Mouse (Mus musculus) A20 (cell line): ENCODE data around the gene Ulk4.
"Not testable (repeated sequence)": the region's sequence is repeated elsewhere in the genome, so short reads cannot be mapped to it uniquely, and the experiment has no call there.

Experiments used
- DNase-seq: peaks from one replicate; pipeline ENCODE4 v3.0.0-alpha.2; 2011; ENCODE audit warnings: low read depth, low spot score

Gene Ulk4

DNA sequence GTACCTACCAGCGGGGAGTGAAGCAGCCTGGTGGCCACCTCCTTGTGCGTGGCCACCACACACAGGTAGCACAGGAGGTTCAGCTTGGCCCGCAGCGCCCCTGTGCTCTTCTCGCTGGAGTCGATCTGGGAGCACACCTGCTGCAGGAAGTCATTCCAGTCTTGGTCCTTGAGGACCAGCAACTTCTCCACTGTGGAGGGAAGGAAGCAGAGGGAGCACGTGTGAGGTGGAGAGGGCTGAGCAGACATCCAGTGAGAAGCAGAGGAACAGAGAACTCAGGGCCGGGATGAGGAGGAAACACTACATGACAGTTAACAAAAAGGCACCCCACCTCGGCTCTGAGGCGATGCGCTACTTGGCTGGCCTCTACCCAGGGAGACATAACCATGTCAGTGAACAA is 26.1 kb downstream of the Ulk4 start:
- no peak for DNase-seq

DNA sequence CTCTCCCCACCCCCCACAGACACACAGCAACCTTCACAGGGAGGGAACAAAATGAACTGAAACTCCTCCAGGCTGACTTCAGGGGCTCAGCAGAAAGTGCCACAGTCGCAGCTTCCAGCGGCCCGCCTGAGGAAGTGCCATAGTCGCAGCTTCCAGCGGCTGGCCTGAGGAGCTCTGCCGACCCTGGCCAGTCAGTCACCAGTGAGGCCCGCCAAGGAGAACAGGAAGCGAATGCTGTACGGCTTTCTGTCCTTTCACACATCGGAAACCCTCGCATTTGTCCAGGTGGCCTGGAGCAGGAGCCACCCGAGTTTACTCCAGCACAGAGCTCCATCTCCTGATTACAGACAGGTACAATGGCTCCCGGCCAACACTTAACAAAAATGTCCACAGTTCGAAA is 27.2 kb downstream of the Ulk4 start:
- no peak for DNase-seq

DNA sequence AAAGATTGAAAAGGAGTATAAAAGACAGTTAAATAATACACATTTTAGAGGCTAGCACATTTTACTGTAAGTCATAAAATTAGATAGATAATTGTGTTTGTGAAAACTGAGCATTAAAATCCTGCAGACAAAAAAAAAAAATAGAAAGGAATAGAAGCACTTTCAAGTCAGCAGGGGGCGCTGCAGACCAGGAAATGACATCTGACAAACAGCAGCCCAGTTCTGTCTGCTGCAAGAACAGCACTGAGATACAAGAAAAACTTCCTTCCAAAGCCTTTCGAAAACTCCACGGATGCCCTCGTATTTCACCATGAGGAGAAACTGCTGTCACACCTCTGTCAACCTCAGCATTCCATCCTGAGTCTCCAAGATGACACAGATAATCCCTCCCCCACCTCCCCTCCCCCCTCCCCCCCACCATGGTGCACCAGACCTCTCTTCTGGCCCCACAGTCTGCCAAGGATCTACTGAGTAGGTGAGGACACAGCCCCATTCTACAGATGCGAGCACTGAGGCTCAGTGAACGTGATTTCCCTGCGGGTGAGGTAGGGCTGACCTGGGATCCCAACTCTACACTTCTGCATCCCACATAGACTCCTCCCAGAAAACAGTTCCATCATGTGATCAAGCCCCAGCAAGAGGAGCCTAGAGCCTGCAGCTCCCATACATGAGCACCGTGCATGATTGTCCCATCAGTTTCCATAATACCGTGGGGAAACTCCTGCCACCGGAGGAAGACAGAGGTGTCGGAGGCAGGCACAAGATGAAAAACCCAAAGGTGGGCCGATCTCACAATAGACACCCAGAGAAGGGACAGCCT is 28.8 kb downstream of the Ulk4 start:
- DNase-seq: peak; percentile 83

DNA sequence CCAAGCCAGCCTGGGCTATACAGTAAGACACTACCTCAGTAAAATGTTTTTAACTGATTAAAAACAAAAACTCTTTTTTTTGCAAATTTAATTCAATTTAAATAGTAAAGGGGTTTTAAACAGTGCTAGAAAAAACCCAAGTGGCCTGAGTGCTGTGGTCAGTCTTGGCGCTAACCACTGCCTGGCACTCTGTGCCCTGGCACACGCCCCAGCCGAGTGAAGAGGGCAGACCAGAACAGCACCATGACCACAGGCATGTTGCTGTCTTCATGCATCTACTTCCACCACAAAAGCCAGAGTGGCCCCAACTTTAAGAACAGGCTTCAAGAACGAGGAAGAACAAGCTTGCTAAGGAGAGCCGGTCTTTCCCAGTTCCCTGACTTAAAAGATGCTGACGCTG is 29.9 kb downstream of the Ulk4 start:
- no peak for DNase-seq

DNA sequence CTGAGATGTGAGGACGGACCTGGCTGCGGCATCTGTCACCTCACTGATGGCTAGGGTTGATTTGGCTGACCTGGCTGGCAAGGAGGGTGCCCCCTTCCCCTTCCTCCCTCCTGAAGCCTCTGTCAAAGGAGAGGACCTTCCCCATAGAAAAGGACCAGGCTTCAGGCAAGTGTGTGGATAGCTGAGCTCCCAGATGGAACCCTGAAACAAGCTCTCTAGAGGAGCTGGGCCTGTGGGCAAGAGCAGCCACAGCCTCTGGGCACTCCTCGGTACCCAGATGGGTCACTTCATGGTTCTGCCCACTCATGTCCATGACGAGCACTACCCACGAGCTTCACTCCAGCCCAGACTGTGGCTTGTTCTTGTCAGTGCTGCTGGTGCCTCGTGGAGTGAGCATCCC is 34.7 kb downstream of the Ulk4 start:
- no peak for DNase-seq

DNA sequence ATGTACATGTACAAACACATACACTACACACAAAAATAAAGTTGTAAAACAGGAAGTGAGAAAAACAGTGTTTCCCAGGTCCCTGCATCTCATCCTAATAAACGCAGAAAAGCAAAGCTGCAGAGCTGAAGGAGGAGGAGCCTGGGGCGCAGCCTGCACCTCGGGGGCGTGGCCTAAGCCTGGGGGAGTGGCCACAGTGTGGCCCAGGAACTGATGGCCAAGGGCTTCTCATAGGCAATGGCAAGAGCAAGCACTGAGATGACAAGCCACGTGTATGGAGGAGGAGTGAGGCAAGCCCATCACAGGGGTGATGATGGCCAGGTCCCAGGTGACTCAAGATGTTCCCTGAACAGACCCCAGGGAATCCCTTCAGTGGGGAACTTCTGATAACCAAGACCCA is 35.2 kb downstream of the Ulk4 start:
- peak; percentile 54 for DNase-seq

DNA sequence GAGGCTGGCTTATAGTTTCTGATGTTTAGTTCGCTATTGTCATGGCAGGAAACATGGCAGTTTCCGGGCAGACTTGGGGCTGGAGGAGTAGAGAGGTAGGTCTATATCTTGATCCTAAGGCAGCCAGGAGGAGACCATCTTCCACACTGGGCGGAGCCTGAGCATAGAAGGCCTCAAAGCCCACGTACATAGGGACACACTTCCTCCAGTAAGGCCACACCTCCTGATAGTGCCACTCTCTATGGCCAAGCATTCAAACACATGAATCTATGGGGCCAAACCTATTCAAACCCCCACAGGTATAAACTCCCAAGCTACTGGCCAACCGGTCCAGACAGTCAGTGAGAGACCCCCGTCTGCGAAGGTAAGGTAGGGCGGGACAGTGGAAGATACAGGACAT is 35.6 kb downstream of the Ulk4 start:
- no peak for DNase-seq

DNA sequence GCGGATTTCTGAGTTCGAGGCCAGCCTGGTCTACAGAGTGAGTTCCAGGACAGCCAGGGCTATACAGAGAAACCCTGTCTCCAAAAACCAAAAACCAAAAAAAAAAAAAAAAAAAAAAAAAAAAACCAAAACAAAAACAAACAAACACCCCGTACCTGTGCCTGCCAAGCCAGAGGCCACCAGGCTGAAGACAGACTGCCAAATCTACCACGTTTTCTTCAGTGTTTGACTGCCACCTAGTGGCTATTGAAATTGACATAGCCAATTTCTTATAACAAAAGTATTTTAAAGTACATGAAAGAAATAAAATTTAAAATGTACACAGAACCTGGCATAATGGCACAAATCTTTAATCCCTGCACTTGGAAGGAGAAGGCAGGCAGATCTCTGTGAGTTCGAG is 36.8 kb downstream of the Ulk4 start:
- peak; percentile 58 for DNase-seq

DNA sequence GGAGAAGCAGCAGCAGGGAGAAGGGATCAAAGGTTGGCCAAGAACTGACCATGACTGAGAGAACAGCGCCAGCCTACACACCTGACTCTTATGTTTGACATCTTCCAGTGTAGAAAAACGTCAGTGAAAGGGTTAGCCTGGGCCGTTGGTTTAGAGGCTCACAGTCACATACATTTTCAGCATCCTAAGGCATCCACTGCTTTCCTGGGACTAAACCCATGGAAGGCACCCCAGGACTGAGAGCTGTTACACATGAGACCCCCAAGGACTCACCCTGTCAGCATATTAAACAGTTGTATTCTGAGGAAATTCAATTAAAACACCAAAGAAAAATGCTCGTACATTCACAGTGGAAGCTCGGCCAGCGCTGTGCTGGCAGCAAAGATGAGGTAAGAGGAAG is 37.4 kb downstream of the Ulk4 start:
- no peak for DNase-seq

DNA sequence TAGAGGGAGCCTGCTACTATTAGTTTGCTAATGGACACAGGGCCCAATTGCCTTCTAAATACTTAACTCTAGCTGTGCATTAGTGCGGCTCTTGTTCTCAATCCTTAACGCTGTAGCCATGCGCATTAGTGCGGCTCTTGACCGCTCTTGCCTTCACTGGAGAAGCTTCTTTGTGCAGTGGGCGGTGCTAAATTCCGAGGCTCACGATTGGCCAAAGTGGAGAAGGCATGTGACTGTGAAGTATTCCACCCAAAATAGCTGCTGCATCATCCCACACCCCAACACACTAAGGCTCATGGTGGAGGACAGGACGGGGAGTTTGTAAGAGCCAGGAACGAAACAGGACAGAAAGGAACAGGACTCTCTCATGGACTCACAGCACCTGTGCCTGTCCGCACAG is 58.4 kb downstream of the Ulk4 start:
- no peak for DNase-seq

DNA sequence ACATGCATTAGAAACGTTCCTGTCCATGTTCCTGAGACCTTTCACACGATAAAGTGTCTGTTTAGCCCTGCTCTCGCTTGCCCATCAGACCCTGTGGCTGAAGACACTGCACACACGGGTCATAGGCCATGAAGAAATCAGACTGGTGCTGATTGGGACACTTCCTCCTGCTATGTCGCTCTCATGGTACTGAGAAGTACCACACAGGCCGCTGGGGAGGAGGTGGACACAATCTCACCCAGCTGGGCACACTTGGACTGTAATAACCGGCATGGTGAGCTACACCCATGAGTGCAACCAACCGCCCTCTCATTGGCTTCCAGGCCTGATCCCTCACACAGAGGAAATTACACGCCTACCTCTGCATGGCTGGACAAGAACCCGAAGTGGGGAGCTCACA is 58.8 kb downstream of the Ulk4 start:
- DNase-seq: no peak

DNA sequence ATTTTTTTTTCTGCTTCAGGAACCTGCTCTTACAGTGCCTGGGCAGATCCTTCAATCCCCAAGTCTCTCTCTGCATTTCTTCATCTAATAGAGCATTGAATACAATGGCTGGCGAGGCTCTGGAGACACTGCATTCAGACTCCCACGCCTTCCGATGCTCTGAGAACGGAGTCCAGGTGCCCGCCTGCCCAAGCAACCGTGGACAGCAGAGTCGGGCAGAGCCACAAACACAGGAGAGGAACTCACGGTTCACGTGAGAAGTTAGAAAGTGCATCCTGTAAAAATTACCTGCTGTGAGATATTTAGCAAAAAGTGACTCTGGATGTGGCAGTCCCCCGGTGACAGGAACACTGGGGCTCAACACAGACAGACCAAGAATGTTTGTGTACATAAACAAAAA is 59.3 kb downstream of the Ulk4 start:
- no peak for DNase-seq

DNA sequence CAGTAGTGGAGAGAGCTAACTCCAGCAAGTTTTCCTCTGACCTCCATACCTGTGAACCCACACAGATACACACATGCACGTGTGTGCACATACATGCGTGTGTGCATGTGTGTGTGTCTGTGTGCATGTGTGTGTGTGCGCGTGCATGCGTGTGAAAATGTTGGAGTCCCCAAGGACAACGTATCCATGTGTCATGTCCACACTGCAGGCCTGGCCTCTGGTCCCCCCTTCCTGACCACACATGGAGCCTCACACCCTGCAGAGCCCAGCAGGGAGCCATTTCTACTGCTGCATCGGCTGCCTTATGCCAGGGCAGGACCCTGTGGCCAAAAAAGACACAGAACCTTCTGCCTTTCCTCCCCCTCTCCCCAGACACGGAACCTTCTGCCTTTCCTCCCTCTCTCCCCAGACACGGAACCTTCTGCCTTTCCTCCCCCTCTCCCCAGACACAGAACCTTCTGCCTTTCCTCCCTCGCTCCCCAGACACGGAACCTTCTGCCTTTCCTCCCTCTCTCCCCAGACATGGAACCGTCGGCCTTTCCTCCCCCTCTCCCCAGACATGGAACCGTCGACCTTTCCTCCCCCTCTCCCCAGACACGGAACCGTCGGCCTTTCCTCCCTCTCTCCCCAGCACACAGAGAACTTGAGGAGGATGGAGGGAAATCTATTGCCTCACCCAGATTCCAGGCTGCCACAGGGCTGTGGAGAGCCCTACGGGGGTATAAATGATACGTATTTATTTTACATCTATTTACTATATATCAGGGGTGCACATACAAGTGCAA is 60.3 kb downstream of the Ulk4 start:
- no peak for DNase-seq

DNA sequence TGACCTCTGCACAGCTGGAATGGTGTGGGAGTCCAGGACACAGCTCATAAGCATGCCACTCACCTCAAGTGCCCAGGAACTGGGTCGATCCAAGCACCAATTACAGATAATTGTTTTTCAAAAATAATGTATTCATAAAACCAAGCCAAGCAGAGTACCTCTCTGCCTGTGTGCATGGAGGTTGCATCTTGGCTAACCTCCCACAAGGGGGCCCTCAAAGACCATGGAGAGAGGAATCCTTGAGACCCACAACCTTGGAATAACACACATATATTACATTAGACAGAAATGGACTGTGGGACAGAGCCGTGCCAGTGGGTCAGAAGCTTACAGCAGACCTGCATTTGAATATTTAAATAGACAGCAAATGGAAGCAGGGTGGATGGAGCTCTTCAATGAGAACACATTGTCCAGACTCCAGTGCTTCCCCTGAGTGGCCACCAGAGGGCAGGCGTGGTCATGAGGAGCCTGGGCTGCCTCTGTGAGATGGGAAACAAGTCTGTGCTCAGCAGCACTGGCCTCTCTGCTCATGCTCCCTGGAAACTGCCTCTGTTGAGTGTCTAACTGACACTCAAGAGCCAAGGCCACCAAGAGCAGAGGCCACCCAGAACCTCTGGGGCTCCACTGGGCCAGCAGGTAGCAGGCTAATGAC is 61.5 kb downstream of the Ulk4 start:
- DNase-seq: peak; percentile 78

DNA sequence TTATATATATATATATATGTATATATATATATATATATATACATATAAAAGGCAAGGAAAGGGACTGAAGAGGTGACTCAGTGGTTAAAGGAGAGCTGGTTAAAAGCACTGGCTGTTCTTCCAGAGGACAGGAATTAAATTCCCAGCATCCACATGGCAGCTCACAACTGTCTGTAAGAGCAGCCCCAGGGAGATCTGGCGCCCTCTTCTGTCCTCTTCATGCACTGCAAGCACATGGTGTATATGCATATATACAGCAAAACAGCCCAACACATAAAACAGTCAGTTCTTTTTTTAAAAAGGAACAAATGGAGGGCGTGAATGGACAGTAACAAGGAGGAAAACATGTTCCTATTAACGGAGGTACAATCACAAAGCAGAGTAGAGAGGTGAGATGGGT is 64.7 kb downstream of the Ulk4 start:
- peak; percentile 26 for DNase-seq

DNA sequence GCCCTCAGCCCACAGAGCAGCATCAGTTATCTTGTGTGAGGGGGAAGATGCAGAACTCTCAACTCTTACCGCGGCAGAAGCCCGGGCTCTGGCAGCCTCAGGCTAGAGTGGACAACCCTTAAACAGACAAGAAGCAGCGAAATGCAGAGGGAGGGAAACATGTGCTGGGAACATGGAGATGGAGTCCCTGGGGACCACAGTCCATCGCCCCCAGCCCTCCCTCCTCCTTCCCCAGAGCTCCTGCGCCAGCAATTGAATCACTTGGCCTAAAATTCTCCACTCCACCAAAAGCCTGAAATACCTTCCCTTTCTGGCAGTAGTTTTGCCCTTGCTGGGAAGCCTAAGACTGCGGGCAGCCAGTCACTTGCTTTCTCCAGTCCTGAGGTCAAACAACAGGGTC is 72.0 kb downstream of the Ulk4 start:
- no peak for DNase-seq

DNA sequence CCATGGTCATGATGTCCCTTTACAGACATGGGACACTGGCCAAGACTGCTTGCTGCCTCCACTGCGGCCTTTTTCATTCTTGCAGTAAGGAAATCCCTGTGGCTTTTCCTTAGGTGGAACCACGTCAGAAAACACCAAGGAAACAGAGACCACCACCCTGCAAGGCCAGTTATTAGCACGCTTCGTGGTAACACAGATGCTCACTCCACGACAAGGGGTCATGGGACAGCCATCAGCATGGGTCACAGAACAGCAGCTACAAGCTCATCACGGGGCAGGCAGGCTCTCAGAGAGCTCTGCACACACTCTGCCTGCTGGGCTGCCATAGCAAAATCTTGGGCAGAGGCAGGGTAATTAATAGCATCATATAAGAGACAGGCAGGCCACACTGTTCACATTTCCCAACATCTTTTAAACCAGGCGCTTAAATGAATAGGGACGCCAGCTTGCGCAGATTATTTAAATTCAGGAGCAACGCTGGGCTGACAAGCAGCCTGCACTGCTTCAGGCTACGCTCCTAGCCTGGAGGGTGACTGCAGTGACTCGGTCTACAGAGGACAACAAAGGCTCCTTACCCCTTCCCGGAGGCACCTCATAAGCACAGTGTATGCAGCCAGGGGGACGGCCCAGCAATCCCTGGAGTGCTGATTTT is 72.7 kb downstream of the Ulk4 start:
- DNase-seq: no peak

DNA sequence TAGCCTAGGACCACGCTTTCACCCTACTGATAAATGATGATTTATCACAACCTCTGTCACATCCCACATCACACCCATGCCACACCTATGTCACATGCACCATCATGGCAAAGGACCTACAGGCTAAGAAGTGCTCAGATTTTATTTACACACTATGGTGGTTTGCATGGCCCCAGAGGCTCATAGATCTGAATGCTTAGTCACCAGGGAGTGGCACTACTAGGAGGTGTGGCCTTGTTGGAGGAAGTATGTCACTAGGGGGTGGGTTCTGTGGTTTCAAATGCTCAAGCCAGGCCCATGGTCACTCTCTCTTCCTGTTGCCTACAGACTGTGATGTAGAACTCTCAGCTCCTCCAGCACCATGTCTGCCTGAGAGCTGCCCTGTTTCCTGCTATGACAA is 73.3 kb downstream of the Ulk4 start:
- DNase-seq: no peak

DNA sequence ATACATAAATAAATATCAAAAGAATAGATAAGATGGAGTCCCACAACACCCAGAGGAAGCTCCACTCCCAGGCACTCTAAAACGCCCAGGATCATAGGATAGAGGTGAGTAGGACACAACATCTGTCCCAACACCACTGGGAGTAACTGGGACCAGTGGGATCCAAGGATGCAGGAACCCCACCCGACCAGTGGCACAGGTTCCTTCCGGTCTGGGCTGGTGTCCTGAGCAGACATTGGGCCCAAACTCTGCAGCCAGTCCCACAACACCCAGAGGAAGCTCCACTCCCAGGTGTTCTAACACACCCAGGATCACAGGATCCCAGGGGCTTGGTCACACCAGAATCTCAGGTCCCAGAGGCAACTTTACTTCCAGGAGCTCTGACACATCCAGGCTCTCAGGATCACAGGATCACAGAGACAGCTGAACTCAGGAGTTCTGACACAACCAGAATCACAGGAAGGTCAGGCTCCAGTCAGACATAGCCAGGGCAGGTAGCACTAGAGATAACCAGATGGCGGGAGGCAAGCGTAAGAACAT is 77.8 kb downstream of the Ulk4 start:
- not testable (repeated sequence) for DNase-seq

DNA sequence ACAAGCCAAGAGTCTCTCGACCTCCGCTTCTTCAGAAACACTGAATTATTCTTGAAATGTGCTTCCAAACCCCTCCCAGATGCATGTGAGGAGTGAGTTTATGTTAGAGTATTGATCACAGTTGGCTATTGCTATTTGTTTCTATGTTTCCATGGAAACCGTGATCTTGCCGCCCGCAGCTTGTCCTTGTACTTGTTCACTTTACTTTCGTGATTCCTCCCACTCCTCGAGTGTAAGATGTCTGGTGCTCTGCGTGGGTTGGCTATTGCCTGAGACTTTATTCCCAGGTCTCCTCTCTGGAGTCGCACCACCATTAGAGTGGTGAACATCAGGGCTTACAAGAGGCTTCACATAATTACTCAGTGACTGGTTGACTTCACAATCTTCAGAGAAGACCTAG is 80.5 kb downstream of the Ulk4 start:
- DNase-seq: no peak

DNA sequence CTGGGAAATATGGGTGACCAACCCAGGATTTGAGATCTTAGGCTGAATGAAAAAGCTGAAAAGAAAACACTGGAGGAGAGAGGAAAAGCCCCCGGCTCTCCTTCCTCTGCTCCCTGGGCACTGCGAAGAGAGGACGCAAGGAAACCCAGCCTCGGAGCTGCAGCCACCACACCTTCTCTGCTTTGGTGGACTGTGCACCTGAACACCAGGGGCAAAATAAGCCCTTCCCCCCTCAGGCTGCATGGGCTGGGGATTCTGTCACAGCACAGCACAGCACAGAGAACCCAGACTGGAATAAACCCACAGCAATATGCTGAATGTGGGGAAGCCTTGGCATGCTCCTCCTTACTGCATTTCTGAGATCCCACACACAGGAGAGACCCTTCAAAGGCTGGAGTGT is 81.9 kb downstream of the Ulk4 start:
- DNase-seq: no peak
